Mouse (Mus musculus) granulocyte monocyte progenitor cell, adult 5-6 weeks (primary cell): ENCODE results near the gene Asb17. TPM values are rescaled to one million over a fixed set of nuclear protein-coding genes. Genes with fewer than 3 reads are reported as not detected.
"Not testable (repeated sequence)": the region's sequence is repeated elsewhere in the genome, so short reads cannot be mapped to it uniquely, and the experiment has no call there.

ENCODE experiments used
- ATAC-seq: replicated peaks from 2 replicates; pipeline ENCODE4 v1.8.0; 2016; ENCODE audit warnings: mild to moderate bottlenecking, moderate TSS enrichment, inconsistent platforms; ENCODE audit not compliant: poor library complexity, severe bottlenecking
- total RNA-seq, 2 experiments: library from RNA; stranded (forward) in 1 of 2; stranded (reverse) in 1 of 2; fragments of 200-712, 200-1000 nt in 1 of 2; fragments of >200 nt in 1 of 2; fragmentation: Nextera tagmentation in 1 of 2; gene quantifications; 2 replicates each; pipeline ENCODE4 v1.2.3; 2014 to 2017

Gene Asb17
- total RNA-seq, 2 experiments from 2014 or later: not detected

GRCm38 (mm10) chr3:153831014-153831872, 12.8 kb upstream of the Asb17 start:
- peak; percentile 87 for ATAC-seq

GRCm38 (mm10) chr3:153831873-153832653, 11.9 kb upstream of the Asb17 start:
- no peak for ATAC-seq

- no peak for ATAC-seq
These were observed 11.4 kb upstream of the Asb17 start for GRCm38 (mm10) chr3:153832654-153832945.

GRCm38 (mm10) chr3:153834071-153834470, 9.9 kb upstream of the Asb17 start:
- ATAC-seq: no peak

- ATAC-seq: peak; percentile 75
These were observed 8.4 kb upstream of the Asb17 start for GRCm38 (mm10) chr3:153835455-153836086.

- no peak for ATAC-seq
These were observed 7.7 kb upstream of the Asb17 start for GRCm38 (mm10) chr3:153836316-153836715.

- ATAC-seq: no peak
These were observed 6.4 kb upstream of the Asb17 start for GRCm38 (mm10) chr3:153837593-153837992.

GRCm38 (mm10) chr3:153844757-153845156, 748 bp downstream of the Asb17 start:
- ATAC-seq: no peak

GRCm38 (mm10) chr3:153845500-153845899, 1.5 kb downstream of the Asb17 start:
- no peak for ATAC-seq

GRCm38 (mm10) chr3:153846109-153846508, 2.1 kb downstream of the Asb17 start:
- no peak for ATAC-seq

- no peak for ATAC-seq
These were observed 3.3 kb downstream of the Asb17 start for GRCm38 (mm10) chr3:153847207-153847733.

- peak; percentile 81 for ATAC-seq
These were observed 5.5 kb downstream of the Asb17 start for GRCm38 (mm10) chr3:153849368-153850015.

- no peak for ATAC-seq
These were observed 6.8 kb downstream of the Asb17 start for GRCm38 (mm10) chr3:153850759-153851158.

- no peak for ATAC-seq
These were observed 8.3 kb downstream of the Asb17 start for GRCm38 (mm10) chr3:153852266-153852665.

- no peak for ATAC-seq
These were observed 14.5 kb downstream of the Asb17 start for GRCm38 (mm10) chr3:153858350-153859001.

GRCm38 (mm10) chr3:153860392-153860791, 16.4 kb downstream of the Asb17 start:
- ATAC-seq: not testable (repeated sequence)

- 0 out of 2 replicates have a peak, but pooled peaks have one; percentile 38 for ATAC-seq
These were observed 19.8 kb downstream of the Asb17 start for GRCm38 (mm10) chr3:153863816-153864215.

GRCm38 (mm10) chr3:153864636-153865429, 20.8 kb downstream of the Asb17 start:
- ATAC-seq: peak; percentile 71
